Mouse (Mus musculus) thymus, postnatal 4 days (tissue): ENCODE measurements at regions not wholly inside any gene's neighbourhood (a gene's known extent, or its start where the extent isn't known, plus 50 kb on each side); places are given as distances from the start of the nearest gene placed in this dataset.

Source experiments
- DNase-seq: peaks from one replicate; pipeline ENCODE4 v3.0.0; 2021

- DNase-seq, result no peak
Observed at GRCm38 (mm10) chr5:73881941-73882340, 186.3 kb downstream of the Usp46 start.

GRCm38 (mm10) chr5:73884998-73885397 lies 183.2 kb downstream of the Usp46 start:
- no peak for DNase-seq

GRCm38 (mm10) chr5:73885691-73886090 lies 182.5 kb downstream of the Usp46 start:
- DNase-seq, result no peak

GRCm38 (mm10) chr5:73887306-73887958 lies 180.8 kb downstream of the Usp46 start:
- DNase-seq, result no peak

GRCm38 (mm10) chr5:73888391-73888790 lies 179.8 kb downstream of the Usp46 start:
- no peak for DNase-seq

- DNase-seq, result no peak
Observed at GRCm38 (mm10) chr5:73889342-73889741, 178.9 kb downstream of the Usp46 start.

GRCm38 (mm10) chr5:73890942-73891341 lies 177.3 kb downstream of the Usp46 start:
- DNase-seq, result no peak

- no peak for DNase-seq
Observed at GRCm38 (mm10) chr5:73891606-73892005, 176.6 kb downstream of the Usp46 start.

GRCm38 (mm10) chr5:73892440-73893225 lies 175.6 kb downstream of the Usp46 start:
- no peak for DNase-seq

- DNase-seq, result no peak
Observed at GRCm38 (mm10) chr5:73895186-73895585, 173.0 kb downstream of the Usp46 start.

GRCm38 (mm10) chr5:73896785-73897184 lies 171.4 kb downstream of the Usp46 start:
- DNase-seq, result no peak

- no peak for DNase-seq
Observed at GRCm38 (mm10) chr5:73901651-73902050, 166.6 kb downstream of the Usp46 start.

- DNase-seq, result no peak
Observed at GRCm38 (mm10) chr5:73902470-73903218, 165.6 kb downstream of the Usp46 start.

GRCm38 (mm10) chr5:73903219-73903570 lies 165.0 kb downstream of the Usp46 start:
- DNase-seq, result no peak

- no peak for DNase-seq
Observed at GRCm38 (mm10) chr5:73904146-73904811, 164.0 kb downstream of the Usp46 start.

GRCm38 (mm10) chr5:73912149-73912548 lies 156.1 kb downstream of the Usp46 start:
- DNase-seq, result no peak

GRCm38 (mm10) chr5:73913116-73913515 lies 155.1 kb downstream of the Usp46 start:
- no peak for DNase-seq

- DNase-seq, result no peak
Observed at GRCm38 (mm10) chr5:73918011-73918410, 150.2 kb downstream of the Usp46 start.

- DNase-seq, result no peak
Observed at GRCm38 (mm10) chr5:73919936-73920335, 148.3 kb downstream of the Usp46 start.

- no peak for DNase-seq
Observed at GRCm38 (mm10) chr5:73927534-73927933, 140.7 kb downstream of the Usp46 start.

GRCm38 (mm10) chr5:73928691-73929090 lies 139.5 kb downstream of the Usp46 start:
- no peak for DNase-seq

GRCm38 (mm10) chr5:73930205-73930604 lies 138.0 kb downstream of the Usp46 start:
- DNase-seq, result no peak

- peak; percentile 51 for DNase-seq
Observed at GRCm38 (mm10) chr5:73937799-73938198, 130.4 kb downstream of the Usp46 start.
